Mouse (Mus musculus) regulatory T cell (primary cell): ENCODE measurements around the gene Palm.

Source experiments
- in situ Hi-C: fragments of 300-600 bp; cut with MboI, MseI; formaldehyde crosslinking; loops from one replicate; pipeline ENCODE4 v1.15.1; 2025; ENCODE audit warnings: high pct_unique_total_duplicates

Palm gene

GRCm38 (mm10) chr10:79772320-79772719, 21.1 kb upstream of the Palm start:
- in situ Hi-C loops = no loop called here

DNA sequence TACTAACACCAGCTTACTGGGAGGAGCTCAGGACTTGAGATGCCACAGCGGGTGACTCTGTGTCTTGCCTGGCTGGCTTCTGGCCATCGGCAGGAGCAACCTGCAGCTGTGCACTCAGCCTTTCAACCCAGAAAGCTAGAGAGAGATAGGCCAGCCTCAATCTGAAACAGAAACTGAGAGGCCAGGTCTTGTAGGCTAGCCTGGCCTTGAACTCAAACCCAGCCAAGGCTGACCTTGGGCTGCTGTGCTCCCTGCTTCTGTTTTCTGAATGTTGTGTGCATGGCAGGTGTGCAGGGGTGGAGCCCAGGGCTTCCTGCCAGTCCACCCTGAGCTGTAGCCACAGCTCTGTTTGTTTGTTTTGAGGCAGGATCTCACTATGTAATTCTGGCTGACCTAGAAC, 20.2 kb upstream of the Palm start:
- in situ Hi-C loops = no loop called here

GRCm38 (mm10) chr10:79774486-79775279, 18.7 kb upstream of the Palm start:
- in situ Hi-C loops = no loop called here

- in situ Hi-C loops = no loop called here
Measured at GRCm38 (mm10) chr10:79777103-79777531, 16.3 kb upstream of the Palm start, which contains the start of gene Fstl3. Gene Fstl3 (plus strand): TSS chr10:79777272.

GRCm38 (mm10) chr10:79778006-79778405, 15.4 kb upstream of the Palm start:
- in situ Hi-C loops = no loop called here

DNA sequence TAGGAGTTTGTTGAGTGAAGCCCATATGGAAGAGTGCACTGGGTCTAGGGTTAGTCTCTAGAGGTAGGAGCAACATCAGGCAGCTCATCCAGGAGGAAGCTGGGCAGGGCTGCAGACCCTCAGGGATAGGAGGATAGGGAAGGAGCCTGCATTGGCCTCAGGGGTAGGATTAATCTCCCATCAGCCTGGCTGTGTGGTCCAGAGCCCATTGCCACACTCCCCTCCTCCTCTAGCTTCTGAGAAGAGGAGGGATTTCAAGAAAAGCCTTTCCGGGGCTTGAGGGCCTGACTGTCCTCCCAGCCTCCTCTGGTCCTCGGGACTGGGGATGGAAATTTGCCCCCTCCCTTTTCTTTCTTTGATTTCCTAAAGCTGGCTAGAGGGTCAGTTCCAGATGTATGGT, 14.2 kb upstream of the Palm start:
- in situ Hi-C loops = no loop called here

GRCm38 (mm10) chr10:79779784-79780663, 13.3 kb upstream of the Palm start:
- in situ Hi-C loops = loop anchor here (5.0 kb wide), 1 partner anchor 88 kb away; no protein-coding TSS in a partner anchor

DNA sequence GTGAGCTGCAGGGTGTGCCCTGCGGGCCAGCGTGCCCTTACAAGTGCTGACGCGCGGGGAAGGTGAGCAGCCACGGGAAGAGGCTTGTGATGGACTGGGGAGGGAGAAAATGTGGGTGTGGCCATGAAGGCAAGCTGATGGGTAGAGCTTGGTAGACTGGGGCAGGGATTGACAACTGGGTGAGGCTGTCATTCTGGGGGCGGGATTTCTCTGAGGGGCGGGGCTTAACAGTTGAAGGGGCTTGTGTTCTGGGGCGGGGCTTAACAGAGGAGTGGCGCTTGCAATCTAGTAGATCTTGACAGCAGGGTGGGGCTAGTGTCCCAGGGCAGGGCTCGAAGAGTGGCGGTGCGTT, 12.7 kb upstream of the Palm start:
- in situ Hi-C loops = loop anchor here (5.0 kb wide), 1 partner anchor 88 kb away; no protein-coding TSS in a partner anchor

- in situ Hi-C loops = loop anchor here (5.0 kb wide), 1 partner anchor 89 kb away; no protein-coding TSS in a partner anchor
Measured at GRCm38 (mm10) chr10:79781139-79781538, 12.2 kb upstream of the Palm start.

GRCm38 (mm10) chr10:79781956-79782355, 11.4 kb upstream of the Palm start:
- in situ Hi-C loops = loop anchor here (5.0 kb wide), 1 partner anchor 90 kb away; no protein-coding TSS in a partner anchor

DNA sequence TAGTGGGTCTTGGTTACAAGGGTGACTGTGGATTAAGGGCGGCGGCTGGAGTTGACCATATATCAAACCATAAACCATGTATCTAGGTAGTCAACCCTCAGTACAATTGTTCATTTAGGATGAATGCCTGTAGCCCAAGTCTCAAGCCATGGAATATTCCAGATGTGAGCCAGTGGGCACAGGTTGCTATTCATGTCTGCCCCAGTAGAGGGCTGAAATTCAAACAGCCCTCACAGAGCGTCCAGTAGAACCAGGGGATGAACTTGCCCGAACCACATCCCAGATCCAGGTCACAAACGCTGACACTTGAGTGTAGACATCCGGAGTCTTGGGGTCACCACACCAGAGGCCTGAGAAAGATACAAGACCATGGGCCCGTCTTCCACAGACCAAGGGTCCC, 10.3 kb upstream of the Palm start:
- in situ Hi-C loops = loop anchor here (5.0 kb wide), 1 partner anchor 91 kb away; no protein-coding TSS in a partner anchor

DNA sequence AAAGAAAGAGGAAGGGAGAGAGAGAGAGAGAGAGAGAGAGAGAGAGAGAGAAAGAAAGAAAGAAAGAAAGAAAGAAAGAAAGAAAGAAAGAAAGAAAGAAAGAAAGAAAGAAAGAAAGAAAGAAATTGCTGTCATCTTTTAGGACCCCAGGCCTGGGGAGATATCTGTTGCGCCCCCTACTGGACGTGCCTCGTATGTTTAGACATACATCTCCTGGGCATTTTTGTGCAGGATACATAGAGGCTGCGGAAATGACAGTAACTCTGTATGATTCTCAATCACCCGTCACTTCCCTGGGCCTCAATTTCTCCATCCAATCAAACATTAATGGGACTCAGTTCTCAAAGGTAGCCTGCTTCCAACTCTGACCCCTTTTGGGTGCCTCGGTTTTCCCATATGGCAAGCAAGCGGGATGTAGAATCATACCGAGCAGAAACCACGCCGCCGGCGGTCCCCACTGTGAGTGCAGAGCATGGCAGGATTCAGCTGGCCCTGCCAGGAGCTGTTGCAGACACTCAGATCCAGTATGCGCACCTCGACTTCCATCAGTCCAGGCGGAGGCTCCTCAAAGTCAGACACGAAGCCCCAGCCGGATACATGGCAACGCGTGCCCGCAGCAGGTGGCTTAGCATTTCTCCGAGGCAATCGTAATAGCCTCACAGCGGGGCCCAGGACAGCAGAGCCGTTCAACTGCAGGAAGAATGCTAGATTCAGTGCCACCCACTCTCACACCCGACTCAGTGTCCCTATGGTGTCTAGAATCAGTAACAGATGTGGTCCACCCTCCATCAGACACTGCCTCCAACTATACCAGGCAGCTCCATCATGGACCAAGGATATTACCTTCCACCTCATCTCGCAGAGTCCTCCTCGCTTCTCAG, 9.2 kb upstream of the Palm start:
- in situ Hi-C loops = loop anchor here (5.0 kb wide), 1 partner anchor 92 kb away; no protein-coding TSS in a partner anchor

DNA sequence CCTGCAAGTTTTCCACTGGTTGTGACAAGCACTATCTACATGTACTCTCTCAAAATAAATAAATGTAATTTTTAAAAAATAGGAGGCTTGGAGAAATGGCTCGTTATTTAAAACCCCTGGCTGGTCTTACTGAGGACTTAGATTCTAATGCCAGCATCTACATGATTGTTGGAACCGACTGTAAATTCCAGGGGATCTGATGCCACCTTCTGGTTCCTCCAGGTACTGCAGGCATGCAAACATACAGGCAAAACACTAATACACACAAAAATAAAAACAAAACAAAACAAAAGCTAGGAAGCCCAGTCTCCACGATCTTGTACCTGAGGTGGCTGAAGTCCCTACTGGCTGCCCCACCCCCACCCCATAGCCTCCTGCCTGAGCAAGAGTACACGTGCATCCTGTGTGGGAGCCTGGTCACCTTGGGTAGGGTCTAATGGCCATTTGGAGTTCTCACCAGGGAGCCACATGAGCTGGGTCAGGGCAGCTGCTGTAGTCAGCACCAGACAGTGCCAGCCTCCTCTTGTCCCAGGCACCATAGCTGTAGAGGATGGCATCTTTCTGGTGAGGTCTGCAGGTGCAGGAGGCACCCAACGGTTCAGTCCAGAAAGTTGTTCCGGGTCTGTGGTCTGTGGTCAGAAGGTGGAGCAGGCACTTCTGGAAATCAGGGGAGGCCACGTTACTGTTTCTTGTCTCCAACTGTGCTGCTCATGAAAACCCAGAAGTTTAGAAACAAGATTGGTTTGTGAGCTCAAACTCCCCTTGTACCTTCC, 4.8 kb upstream of the Palm start:
- in situ Hi-C loops = loop anchor here (5.0 kb wide), 1 partner anchor 76 kb away; no protein-coding TSS in a partner anchor

DNA sequence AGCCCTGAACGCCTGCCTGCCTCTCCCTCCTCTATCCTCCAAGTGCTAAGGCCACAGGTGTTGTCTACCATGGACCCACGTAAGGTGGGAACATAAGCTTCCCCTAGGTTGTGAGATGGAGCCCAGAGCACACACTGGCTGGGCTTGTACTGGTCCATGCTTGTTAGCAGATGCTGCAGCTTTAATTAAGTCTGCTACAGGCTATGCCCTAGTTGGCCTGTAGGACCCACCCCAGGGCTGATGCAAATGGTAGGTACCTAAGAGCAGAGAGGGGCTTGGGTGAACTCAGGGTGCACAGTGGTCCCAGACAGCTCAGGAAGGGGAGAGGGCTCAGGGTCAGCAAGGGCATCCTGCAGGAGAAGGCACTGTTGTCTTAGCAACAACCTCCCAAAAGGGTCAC, 3.8 kb upstream of the Palm start:
- in situ Hi-C loops = loop anchor here (5.0 kb wide), 1 partner anchor 77 kb away; no protein-coding TSS in a partner anchor

- in situ Hi-C loops = no loop called here
Measured at GRCm38 (mm10) chr10:79790861-79791260, 2.5 kb upstream of the Palm start, which contains the start of gene Prss57. Gene Prss57 (minus strand): TSS chr10:79790961.

DNA sequence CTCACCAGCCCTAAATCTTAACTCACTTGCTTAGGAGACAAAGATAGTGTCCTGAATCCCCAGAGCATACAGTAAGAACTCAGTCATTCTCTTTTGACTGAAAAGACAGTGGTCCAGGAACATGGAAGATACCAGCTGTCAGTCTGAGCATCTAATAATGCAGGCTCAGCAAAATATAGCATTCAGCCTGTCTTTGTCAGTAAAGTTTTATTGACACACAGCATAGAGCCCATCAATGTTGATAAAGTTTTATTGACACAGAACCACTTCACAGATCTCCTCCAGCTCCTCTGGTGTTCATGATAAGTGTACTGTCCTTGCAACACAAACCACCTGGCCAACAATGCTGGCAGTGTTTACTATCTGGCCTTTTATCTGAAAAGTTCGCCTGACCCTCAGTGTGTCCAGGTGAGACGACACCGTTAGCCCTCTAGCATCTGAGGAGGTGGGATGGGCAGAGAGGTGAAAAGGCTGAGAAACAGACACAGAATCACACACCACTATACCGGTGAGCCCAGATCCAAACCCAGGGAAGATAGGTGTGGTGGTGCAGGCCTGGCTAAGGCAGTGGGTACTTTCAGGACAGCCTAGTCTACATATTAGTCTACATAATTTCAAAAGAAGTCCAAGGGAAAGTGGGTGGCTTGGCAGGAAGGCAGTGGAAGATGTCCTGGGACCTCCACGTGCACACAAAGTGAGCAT, 882 bp upstream of the Palm start:
- in situ Hi-C loops = no loop called here

GRCm38 (mm10) chr10:79793738-79794490, 542 bp downstream of the Palm start:
- in situ Hi-C loops = no loop called here

DNA sequence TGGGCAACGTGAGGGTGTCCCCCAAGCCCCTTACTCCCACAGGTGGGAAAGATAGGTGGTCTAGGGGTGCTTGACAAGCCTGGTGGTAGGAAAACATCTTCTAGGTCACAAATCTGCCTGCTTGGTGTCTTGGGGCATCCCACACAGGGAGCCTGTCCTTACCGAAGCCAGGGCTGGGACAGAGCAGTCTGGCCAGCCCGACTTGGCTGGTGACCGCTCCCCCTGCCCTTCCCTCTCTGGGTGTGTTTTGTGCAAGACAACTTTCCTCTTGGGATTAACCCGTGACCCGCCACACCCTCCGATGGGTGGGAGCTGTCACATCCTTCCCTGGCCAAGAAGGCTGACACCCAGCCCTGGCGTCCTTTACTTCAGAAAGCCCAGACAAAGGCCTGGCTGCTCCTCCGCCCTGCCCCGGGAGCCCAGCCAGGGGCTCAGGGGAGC, 1.1 kb downstream of the Palm start:
- in situ Hi-C loops = no loop called here

DNA sequence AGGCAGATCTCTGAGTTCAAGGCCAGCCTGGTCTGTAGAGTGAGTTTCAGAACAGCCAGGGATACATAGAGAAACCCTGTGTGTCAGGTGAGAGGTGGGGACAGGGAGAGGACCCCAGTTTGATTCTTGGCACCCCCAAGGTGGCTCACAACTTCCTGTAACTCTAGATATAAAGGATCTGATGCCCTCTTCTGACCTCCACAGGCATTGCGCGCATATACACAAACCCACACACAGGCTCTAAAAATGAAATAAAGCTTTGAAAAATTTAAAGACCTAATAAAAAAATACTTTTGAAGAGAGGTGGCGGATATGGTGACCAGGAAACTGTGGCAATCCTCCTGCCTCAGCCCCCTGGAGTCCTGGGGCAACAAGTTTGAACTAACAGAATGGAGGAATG, 2.5 kb downstream of the Palm start:
- in situ Hi-C loops = no loop called here
